Mouse (Mus musculus) frontal cortex, postnatal 36 days (tissue): ENCODE measurements at regions not wholly inside any gene's neighbourhood (a gene's known extent, or its start where the extent isn't known, plus 50 kb on each side); places are given as distances from the start of the nearest gene placed in this dataset.
A peak's percentile ranks its signal among the peaks of the same experiment; 100 is the strongest.

Experiments
- DNase-seq, 2 experiments: peaks; one replicate each; pipeline ENCODE4 v3.0.0; 2022; ENCODE audit warnings: low spot score in 2 of 2

DNA sequence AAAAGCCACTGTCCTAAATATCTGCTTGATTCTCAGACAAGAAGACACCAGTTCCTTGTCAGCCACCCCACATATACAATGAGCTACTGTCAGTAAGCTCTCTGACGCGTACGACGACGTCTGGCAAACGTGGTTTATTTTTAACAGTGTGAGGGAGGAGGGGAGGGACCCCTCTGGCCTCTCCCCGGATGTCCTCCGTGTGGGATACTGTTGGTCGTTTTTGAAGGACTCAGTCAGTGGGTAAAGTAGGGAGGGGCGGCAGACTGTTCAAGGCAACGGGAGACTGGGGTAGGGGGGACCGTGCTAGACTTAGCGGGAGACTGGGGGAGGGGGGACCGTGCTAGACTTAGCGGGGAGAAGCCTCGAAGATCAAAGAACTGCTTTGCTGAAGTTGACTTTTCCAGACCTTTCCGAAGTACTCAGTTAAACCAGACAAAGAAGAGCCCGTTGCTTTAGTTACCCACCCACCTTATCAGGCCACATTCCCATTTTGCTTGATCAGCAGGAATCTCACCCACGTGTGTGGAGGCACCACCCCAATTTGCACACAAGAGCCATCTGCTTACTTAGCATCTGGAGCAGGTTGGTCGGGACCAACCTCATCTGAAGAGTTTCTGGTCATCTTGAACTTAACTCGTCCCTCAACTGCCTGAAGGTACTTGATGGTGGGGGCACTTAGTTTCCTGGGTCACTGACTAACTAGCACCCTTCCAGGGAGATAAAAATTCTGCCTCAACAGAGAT lies 92.6 kb upstream of the Mark1 start:
- no peak for DNase-seq

DNA sequence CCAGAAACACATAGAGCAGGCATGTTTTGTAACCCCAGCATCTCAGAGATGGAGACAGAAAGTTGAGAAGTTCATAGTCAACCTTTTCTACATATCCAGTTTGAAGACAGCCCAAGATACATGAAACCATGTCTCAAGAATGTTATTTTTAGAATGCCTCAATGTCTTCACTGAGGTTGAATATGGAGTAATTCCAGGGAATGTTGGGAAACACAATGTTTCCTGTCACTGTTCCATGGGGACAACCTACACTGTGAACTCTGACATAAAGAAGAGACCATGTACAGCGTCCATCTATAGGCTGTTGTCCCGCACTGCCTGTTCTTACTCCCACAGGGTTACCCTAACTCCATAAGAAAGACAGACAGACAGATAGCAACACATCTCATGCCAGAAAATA lies 89.8 kb upstream of the Mark1 start:
- DNase-seq: no peak

GRCm38 (mm10) chr1:185083191-185083590 lies 83.8 kb upstream of the Mark1 start:
- DNase-seq: no peak

DNA sequence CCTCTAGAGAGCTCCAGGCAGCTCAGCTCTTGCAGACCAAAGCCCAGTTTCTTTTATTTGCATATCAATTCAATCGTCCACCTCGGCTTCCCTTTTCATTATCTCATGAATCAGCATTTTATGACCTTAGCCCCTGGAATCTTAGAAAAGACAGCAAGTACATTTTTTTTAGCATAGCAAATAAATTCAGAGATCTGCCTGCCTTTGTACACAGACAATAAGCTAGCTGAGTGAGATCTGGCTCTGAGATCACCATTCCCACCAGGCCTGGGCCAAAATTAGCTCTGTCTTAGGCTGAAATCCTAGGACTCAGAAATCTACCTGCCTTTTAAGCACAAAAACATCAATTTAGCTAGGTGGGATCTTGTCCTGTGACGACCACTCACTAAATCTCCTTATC lies 80.7 kb upstream of the Mark1 start:
- no peak for DNase-seq

GRCm38 (mm10) chr1:185079331-185079880 lies 80.0 kb upstream of the Mark1 start:
- no peak for DNase-seq

- no peak for DNase-seq
Measured at GRCm38 (mm10) chr1:185074001-185074400, 74.6 kb upstream of the Mark1 start.

- DNase-seq: no peak
Measured at GRCm38 (mm10) chr1:185072766-185073165, 73.4 kb upstream of the Mark1 start.

DNA sequence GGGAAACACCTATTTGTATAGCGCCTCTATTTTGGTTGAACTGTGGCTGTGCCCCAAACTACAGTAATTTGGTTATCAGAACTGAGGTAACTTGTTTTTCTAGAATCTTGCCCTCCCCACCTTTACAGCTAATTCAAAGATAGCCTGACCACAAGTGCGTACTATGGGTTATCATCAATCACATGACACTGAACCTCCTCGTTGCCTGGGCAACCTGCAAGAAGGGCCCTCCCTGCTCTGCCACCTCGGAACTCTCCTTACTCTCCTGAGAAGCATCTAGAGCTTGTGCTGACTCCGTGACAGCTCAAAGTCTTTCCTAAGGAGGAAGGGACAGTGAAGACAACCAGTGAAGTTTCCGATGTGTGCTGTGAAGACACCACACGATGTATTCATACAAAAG lies 72.2 kb upstream of the Mark1 start:
- DNase-seq: no peak

- DNase-seq: no peak
Measured at GRCm38 (mm10) chr1:185070853-185071149, 71.4 kb upstream of the Mark1 start.

- peak; percentile 8 to 24 for DNase-seq
Measured at GRCm38 (mm10) chr1:185070062-185070852, 70.9 kb upstream of the Mark1 start.

GRCm38 (mm10) chr1:185068136-185068535 lies 68.8 kb upstream of the Mark1 start:
- no peak for DNase-seq

- no peak for DNase-seq
Measured at GRCm38 (mm10) chr1:185067661-185068060, 68.3 kb upstream of the Mark1 start.

- no peak for DNase-seq
Measured at GRCm38 (mm10) chr1:185065056-185065455, 65.7 kb upstream of the Mark1 start.

DNA sequence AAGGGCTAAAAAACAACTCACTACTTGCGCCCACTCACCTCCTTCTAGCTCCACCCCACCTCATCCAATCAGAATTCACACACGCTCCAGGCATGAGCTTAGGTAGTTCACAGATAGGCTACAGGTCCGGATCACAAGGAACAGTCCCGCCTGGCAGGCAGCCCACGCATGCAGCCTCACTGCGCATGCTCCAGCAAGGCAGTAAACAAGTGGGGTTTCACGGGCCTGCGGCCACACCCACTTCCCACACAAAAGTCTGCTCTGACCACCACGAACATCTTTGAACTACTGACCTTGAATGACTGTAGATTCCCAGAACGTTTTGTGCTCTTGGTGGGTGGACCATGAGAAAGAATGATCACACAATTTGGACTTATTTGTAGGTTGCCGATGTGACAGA lies 62.7 kb upstream of the Mark1 start:
- no peak for DNase-seq

- no peak for DNase-seq
Measured at GRCm38 (mm10) chr1:185057443-185057842, 58.1 kb upstream of the Mark1 start.

GRCm38 (mm10) chr1:185052700-185053099 lies 53.3 kb upstream of the Mark1 start:
- no peak for DNase-seq

- DNase-seq: no peak
Measured at GRCm38 (mm10) chr1:185049980-185050379, 50.6 kb upstream of the Mark1 start.
